Mouse (Mus musculus) brain, embryonic 18.5 days (tissue): ENCODE measurements around the gene Kat8.
"Not testable (repeated sequence)": the region's sequence is repeated elsewhere in the genome, so short reads cannot be mapped to it uniquely, and the experiment has no call there.

Source experiments
- DNase-seq: peaks from one replicate; pipeline ENCODE4 v3.0.0-alpha.2; 2012; ENCODE audit warnings: low read depth, low spot score

Gene Kat8

DNA sequence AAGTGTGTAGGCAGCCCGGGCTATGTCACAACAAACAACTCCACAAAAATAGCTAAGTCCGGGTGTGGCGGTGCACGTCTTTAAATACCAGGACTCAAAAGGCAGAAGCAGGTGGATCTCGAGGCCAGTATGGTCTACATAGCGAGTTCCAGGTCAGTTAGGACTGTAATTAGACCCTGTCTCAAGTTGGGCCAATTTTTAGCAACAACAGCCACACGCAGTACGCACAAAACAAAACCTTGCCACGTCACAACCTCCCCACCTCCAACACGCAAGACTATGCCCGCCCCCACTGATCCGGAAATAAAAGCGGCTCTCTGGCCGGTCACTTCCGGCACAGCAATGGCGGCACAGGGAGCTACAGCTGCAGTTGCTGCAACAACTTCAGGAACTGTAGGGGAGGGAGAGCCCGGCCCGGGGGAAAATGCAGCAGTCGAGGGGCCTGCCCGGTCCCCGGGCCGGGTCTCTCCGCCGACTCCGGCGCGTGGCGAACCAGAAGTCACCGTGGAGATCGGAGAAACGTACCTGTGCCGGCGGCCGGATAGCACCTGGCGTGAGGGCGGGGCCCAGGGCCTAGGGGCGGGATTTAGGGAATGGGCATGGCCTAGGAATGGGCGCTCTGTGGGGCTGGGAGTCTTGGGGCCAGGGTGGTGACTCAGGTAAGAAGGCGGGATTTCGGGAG, at the start of gene Kat8:
Gene Kat8, plus strand, starts transcription at position 327 of the 682 bp plus-strand sequence.
- peak; percentile 83 for DNase-seq

GRCm38 (mm10) chr7:127866434-127866833, 45.9 kb upstream of the Kat8 start:
- DNase-seq = no peak

DNA sequence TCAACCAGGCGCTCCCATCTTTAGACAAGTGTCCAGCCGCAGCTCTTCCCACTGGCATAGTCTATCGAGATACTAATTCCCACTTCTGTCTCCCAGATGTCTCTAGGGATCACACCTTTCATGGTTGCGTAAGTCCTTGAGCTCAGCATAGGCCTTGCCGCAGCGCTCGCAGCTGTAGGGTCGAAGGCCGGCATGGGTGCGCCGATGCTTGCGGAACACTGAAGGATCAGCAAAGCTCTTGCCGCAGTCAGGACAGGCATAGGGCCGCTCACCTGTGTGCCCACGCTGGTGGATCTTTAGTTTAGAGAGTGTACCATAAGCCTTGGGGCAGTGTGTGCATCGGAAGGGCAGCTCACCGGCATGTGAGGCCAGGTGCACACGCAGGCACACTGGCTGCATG, 44.7 kb upstream of the Kat8 start:
- DNase-seq = no peak

DNA sequence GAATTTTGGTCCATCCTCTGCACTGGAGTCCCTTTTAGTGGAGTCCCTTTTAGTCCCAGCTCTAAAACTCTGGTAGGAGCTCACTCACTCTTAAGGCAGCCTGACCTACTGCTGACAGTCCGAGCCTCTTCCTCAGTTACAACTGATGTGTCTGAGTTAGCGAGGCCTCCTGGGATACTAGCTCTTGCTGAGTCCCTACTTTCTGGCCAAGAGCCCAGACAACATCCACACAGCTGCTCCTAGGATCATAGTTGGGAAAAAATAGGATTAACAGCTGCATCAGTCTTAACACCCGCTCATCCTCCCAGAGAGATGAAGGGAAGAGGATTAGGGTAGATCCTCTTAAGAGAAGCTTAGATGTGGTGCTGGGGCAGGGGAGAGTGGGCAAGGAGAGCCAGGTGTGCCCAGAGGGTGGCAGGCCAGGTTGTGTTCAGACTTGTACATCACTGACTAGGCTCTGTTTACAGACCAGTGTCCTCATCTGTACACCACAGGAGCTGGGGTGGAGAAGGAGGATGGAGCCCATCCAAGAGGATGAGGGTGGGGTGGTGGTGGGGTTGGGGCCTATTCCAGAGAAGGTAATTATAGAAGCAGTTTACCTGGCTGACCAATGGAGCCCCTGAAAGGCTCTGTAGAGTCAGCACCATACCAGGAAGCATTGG, 43.0 kb upstream of the Kat8 start:
- DNase-seq = no peak

- no peak for DNase-seq
Observed at GRCm38 (mm10) chr7:127870136-127870821, 42.0 kb upstream of the Kat8 start.

DNA sequence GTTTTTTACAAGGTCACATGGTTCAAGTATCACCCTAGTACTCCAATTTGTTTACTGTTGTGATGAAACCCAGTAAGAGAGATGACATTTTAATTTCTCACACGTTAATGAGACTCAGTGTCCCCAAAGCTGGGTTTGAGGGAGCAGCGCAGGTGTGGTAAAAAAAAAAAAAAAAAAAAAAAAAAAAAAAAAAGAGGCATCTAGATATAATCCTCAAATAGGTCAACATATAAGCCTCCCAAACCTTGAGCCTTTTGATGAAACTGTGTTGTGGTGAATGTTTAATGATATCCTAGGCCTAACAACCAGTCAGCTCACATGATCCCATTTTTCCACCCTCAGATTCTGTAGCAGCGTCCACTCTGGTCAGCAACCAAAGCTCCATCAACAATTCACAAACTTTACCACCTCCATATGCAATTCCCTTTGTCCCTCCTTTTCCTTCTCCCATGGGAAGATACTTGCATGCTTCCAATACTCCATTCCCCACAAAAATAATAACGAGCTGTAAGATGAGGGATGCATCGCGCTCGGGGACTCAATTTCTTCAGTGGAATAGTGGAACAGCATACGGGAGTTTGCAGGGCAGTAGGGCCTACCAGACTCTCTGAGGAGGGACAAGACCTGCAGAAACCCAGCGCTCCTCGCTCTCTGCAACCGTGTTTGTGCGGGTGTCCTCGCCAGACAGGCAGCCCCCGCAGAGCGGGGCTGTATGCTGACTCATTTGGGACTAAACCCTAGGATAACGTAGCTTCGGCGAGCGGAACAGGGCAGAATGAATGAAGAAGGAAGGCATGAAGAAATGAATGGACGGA, 37.3 kb upstream of the Kat8 start:
- DNase-seq = no peak

DNA sequence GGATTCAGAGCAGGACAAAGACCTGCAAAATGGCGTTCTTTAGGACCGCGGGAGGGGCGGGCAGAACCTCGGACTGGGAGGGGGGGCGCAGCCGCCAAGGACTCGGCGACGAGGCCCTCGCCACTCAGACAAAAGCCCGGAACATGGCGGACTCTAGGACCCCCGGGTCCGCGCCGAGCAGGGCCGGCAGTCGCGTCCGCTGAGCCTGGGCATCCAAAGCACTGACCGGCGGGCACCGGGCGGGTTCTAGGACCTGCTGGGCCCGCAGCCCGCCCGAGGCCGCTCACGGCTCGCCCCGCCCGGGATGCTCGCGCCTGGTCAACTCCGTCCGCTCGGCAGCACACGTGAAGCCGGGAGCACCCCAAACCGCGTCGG, 36.7 kb upstream of the Kat8 start:
- DNase-seq = peak; percentile 93

- DNase-seq = peak; percentile 88
Observed at GRCm38 (mm10) chr7:127876041-127876466, 36.3 kb upstream of the Kat8 start, which contains the start of gene Zfp646. Gene Zfp646, plus strand, starts transcription at chr7:127876221.

DNA sequence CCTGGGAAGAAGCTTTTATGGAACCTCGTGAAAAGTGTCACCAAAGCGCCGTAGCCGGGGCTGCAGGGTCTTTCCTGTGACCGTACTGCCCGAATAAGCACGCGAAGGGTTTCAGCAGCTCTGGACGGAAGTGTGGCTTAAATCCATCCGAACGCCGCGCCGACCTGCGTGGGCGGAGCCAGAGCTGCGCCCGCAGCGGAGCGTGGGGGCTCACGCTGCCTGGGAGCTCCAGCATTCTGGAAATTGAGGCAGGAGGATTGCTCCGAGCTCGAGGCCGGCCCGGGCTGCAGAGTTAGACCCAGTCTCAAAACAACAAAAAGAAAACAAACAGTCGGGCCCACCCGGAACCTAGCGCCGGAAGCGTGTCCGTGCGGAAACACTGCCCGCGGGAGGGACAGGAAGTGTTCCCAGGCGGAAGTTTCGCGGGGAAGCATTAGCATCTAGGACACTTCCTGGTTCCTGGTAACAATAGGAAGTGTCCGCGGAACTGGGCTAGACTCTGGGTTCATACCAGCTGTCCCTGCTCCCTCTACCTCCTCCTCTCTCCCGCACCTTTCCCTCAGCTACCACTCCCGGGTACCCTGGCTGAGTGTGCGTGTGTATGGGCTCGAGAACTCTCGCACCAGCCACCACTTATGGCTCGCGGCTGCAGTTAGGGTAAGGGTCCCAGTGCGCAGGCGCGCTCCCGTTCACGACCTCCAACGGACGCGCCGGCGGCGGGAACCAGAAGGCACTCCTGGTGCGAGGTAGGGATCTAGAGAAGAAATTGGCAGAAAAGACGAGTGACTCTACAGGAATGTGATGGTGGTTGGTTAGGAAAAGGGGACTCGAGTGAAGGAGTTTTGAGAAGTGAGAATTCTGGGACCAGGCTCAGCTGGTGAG, 35.6 kb upstream of the Kat8 start, which contains the start of gene Zfp668:
Gene Zfp668, minus strand, starts transcription at position 362 of the 882 bp plus-strand sequence.
- DNase-seq = peak; percentile 92

- no peak for DNase-seq
Observed at GRCm38 (mm10) chr7:127879301-127879700, 33.0 kb upstream of the Kat8 start.

DNA sequence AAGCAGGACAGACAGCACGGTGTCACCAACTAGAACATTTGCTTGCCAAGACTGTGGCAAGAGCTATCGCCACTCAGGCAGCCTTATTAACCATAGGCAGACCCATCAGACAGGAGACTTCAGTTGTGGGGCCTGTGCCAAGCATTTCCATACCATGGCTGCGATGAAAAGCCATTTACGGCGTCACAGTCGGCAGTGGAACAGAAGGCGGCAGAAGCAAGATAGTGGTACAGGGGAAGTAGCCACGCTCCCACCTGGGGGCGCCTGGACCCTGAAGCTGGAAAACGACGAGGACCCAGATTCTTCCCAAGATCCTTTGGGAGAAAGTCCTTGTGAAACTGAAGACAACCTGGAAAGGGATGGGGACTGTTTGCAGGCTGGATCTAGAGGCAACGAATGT, 31.9 kb upstream of the Kat8 start:
- DNase-seq = no peak

DNA sequence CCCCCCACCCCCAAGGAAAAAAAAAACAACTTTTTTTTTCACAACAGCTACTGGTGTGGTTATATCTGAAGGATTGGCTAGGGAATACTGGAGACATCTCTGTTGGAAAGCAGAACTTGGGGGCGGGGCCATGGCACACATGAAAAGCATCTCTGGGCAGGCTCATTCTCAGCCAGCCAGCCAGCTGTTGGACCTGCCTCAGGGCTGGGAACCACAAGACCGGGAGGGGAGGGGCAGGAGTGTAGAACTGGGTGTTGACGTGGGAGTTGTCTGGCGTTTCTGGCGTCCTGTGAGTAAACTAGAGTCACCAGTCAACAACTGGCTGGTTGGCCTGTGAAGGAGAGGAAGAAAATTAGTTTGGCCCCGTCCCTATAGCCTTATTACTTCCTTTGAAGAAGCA, 26.4 kb upstream of the Kat8 start:
- DNase-seq = no peak

GRCm38 (mm10) chr7:127886551-127886950, 25.8 kb upstream of the Kat8 start:
- no peak for DNase-seq

DNA sequence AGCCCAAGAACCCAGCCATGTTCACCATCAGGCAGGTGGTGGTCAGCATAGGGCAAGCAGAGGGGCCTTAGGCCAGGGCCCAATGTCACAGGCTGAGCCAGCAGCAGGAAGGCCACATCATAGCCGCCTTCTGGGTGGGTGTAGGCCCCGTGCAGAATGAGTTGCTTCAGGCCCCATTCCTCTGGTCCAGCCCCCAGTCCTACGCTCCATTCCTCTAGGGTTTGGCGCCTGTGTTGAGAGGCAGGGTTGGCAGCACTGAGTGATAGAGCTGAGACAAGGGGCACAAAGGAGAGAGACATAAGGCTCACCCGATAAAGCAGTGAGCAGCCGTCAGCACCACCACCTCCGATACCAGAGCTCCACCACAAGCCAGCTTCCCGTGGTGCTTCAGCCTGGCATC, 25.1 kb upstream of the Kat8 start:
- DNase-seq = no peak

DNA sequence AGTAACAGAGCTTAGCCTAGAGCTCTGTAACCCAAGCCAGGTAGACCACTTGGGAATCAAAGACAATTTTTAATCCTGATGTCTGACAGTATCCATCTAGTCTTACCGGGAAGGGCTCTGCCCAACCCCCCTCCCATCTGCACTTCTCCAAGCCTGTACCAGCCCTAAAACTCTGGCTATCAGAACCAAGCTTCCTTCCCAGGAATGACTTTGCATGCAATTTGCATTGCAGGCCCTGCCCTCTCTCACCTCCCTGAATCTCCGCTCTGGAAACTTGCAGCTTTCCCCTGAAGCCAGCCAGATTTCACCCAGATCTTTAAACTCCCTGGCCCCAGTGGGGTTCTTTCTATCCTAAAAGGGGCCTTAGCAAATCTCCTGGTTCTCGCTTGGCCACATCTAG, 24.5 kb upstream of the Kat8 start:
- no peak for DNase-seq

DNA sequence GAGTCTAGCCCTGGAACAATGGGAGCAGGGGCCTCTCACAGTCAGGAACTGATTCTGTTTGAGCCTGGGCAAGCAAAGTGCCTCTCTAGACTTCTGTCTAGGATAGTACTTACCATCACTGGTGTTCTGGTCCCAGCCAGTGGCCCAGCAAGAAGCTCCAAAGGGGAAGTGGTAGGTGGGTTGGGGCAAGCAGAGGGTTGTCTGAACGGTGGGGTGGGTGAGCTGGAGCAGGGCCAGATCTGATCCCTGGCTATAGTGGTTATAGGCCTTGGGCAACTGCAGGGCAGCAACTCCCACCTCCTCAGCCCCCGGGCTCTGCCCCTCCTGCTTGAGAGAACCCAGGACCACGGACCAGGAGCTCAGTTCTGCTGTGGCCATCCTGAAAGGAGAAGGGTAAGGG, 23.5 kb upstream of the Kat8 start:
- DNase-seq = no peak

DNA sequence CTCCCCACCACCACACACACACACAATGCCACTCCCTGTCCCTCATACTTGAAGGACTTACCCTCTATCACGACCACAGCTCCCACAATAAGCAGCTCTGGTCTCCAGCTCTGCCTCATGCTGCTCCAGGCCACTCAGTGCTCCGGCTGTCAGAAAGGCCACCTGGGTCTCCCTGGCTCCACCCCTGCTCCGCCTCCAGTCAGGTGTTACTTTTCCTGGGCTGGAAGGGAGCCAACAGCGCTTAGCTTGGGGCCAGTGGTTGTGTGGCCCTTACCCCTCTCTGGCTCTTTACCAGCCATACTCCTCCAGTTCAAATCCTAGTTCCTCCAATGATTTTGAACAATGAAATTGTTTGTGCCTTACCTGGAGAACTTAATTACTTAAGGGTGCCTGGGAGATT, 21.5 kb upstream of the Kat8 start, which contains the start of gene Prss53:
Gene Prss53, minus strand, starts transcription at position 173 of the 400 bp plus-strand sequence.
- DNase-seq = no peak

DNA sequence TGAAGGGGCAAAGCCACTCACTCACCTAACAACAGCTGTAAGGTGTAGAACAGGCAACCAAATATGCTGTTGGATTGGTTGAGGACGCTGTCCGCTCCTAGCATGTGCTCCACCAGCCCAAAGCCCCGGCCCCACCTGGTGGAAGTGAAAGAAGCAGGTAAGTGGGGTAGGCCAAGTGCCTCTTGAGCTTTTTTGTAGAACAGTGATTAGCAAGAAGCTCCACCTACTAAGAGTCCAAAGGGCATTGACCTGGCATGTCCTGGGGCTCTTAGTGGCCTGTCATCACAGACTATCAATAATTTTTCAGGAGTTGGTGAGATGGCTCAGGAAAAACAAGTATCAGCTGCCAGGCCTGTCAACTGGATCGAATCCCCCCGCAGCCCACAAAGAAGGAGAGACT, 17.8 kb upstream of the Kat8 start:
- DNase-seq = no peak

- peak; percentile 91 for DNase-seq
Observed at GRCm38 (mm10) chr7:127895442-127895841, 16.9 kb upstream of the Kat8 start, which contains the start of the genes Gm21974 and Vkorc1. Gene Gm21974, minus strand, starts transcription at chr7:127895454. Gene Vkorc1, minus strand, starts transcription at chr7:127895617.

- DNase-seq = not testable (repeated sequence)
Observed at GRCm38 (mm10) chr7:127895891-127896290, 16.4 kb upstream of the Kat8 start.

- DNase-seq = no peak
Observed at GRCm38 (mm10) chr7:127896384-127896783, 15.9 kb upstream of the Kat8 start.
